Mouse (Mus musculus) mesoderm, embryonic 11.5 days (tissue): Measurements from ENCODE around the gene Polr2e.
A peak's percentile ranks its signal among the peaks of the same experiment; 100 is the strongest.

ENCODE experiments used
- DNase-seq: peaks from one replicate; pipeline ENCODE4 v3.0.0-alpha.2; 2012; ENCODE audit warnings: low read depth, low spot score

Polr2e gene

GRCm38 (mm10) chr10:79989272-79989786, 50.3 kb downstream of the Polr2e start:
- DNase-seq: no peak

DNA sequence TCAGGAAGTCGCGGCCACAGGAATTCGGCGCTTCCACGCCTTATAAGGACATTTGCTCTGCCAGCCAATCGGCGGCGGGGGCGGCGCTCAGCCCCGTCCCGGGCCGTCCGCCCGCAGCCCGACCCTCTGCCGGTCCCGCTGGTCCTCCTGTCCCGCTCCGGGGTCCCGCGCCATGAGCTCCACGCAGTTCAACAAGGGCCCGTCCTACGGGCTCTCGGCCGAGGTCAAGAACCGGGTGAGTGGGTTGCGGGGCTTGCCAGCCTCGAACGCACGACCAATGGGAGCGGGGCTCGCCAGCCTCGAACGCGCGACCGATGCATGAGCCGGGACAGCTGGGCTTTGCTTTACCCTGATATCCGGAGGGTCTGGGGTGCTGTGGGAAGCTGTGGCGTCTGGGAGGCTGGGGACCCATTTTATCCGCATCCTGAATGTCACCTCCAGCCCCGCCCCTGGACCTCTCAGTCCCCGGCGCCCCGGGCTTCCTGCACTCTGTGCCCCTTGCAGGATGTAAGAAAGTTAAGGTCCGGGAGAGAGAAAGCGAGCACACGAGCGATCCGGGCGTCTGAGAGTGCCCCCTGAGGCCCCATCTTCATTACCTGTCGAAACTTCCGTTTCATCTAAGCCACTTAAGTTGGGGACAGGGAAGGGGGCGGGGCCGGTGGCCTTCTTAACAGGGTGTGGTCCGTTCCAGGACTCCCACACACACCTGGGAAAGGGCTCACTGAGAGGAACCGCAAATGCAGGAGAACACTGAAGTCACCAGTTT, 50.9 kb downstream of the Polr2e start, which contains the start of gene Cnn2:
Cnn2 (plus strand) TSS at position 79 of the 766 bp plus-strand sequence.
- DNase-seq: peak; percentile 57

GRCm38 (mm10) chr10:79987771-79988505, 51.7 kb downstream of the Polr2e start:
- DNase-seq: no peak

DNA sequence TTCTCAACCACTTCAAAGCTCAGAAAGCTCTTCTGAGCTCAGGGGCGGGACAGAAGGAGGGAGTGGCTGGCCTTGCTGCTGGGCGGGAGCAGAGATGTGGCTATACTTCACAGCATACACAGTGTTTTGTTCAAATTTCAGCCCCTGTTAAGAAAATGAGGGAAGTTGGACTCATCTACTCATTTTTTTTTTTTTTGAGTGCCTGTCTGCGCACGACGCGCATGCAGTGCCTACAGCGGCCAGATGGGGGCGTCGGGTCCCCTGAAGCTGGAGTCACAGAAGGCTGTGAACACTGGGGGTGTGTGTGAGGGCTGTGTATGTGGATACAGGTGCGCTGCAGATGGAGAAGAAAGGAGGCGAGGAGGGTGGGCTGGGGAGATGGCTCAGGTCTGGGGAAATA, 52.6 kb downstream of the Polr2e start:
- DNase-seq: peak; percentile 94

DNA sequence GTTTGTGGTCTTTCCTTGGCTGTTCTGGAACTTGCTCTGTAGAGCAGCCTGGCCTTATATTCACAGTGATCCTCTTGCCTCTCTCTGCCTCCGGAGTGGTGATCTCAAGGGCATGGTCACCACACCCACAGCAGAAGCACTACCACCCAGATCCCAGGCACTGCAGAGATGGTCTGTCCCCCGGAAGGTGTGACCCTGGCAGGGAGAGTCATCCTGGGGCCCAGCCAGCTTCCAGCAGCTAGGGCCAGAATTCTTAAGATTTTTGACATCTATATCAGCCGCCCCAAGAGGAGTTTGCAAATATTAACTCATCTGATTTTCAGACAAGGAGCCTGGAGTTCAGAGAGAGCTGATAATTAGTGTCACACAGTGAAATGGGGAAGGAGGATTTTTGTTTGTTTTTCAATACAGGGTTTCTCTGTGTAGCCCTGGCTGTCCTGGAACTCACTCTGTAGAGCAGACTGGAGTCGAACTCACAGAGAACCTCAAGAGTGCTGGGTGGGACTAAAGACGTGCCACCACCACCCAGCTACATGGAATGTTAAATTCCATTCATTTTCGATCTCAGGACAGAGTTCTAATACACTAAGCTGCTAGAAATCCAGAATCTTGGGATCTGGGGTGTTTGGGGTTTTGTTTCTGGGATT, 53.2 kb downstream of the Polr2e start:
- no peak for DNase-seq
